Mouse (Mus musculus): ENCODE data around the gene Matn3.

DNA sequence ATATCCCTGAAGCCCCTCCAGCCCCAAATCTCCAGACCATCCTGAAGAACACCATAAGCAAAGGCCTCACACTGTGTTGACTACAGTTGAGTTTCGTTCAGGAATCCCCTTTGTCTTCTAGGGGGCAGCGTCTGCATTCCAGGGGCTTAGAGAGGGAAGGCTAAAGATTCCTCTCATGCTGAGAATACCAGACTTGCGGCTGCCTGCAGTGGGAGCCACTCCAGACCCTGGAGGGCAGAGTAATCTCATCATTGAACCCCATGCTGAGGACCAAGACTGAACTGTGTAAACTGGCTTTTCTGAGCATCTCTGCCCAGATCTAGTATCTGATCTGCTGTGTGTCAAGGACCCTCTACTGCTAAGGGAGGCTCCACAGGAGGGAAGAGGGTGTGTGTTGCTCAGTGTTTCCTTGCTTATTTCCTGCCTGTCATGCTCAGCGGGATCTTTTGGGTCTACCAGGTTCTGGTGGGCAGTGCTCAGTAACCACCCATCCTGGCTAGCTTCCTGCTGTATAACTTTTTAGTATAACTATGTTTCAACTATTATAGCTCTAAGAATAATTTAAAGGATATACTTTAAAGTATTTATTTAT lies 47.5 kb upstream of the Matn3 start:
- TF ChIP-seq CTCF (IDR thresholded peaks at IDR 0.05; ENCODE audit: borderline replicate concordance, insufficient read depth, low read depth, low read length) (no peak), POLR2A (IDR thresholded peaks at IDR 0.05; ENCODE audit: borderline replicate concordance, insufficient read depth, low read length) (no peak)

Measured in cerebellum, adult 2 months (tissue).